Mouse (Mus musculus) testis, adult 2 months (tissue): ENCODE data around the gene Tmigd3.

Experiments used
- CTCF ChIP-seq: fragments of 200-500 bp; IDR thresholded peaks from 2 replicates; pipeline ENCODE4 v1.5.1; 2012; ENCODE audit warnings: low read depth, mild to moderate bottlenecking, inconsistent platforms, low read length, moderate library complexity; ENCODE audit not compliant: control insufficient read depth, insufficient read depth, insufficient replicate concordance
- POLR2A ChIP-seq: fragments of 200-500 bp; IDR thresholded peaks from 2 replicates; pipeline ENCODE4 v1.6.1; 2012; ENCODE audit warnings: low read depth, mild to moderate bottlenecking, inconsistent platforms, low read length, moderate library complexity; ENCODE audit not compliant: control insufficient read depth

GRCm38 (mm10) chr3:105910519-105911190 is 40.0 kb downstream of the Tmigd3 start:
- TF ChIP-seq POLR2A: no peak
- TF ChIP-seq CTCF: no peak
